10 mouse cellular contexts compared by ENCODE assay signal in genomic region chr8:61421606-61422005, GRCm38 (mm10).
DNase-seq lines count a peak whose midpoint lies in the region; ATAC-seq lines count a peak whose summit lies in the region.
"Had no signal": no experiment of that assay in that cellular context is flagged by ENCODE, and none has a peak within 500 bp of the region (broad histone marks: within the 10 kb centered on the region; RNA-seq: fewer than 3 reads in every experiment).

No protein-coding gene starts in this region.

- H3K4me3 ChIP-seq in midbrain, embryonic 10.5 days, result no peak overlapping the region
- H3K4me3 ChIP-seq in midbrain, embryonic 15.5 days, result no peak overlapping the region
- H3K4me3 ChIP-seq in liver, embryonic 11.5 days (ENCODE audit: low read depth, low read length), result no peak overlapping the region
- H3K4me3 ChIP-seq: erythroblast, embryonic 14.5 days; limb, embryonic 15.5 days had no signal

- ATAC-seq in midbrain, embryonic 15.5 days (replicated peaks), result no peak
- ATAC-seq in liver, embryonic 11.5 days (replicated peaks; ENCODE audit: low FRiP score), result no peak

- H3K4me2 ChIP-seq in midbrain, embryonic 15.5 days, result no peak overlapping the region
- no peak overlapping the region for H3K4me2 ChIP-seq in liver, embryonic 11.5 days
- H3K4me2 ChIP-seq: limb, embryonic 15.5 days had no signal

- no peak overlapping the region for H3K9ac ChIP-seq in midbrain, embryonic 15.5 days
- H3K9ac ChIP-seq in liver, embryonic 11.5 days (ENCODE audit: low read depth, low read length), result no peak overlapping the region
- H3K9ac ChIP-seq: limb, embryonic 15.5 days had no signal

- no peak for DNase-seq in midbrain, embryonic 10.5 days (ENCODE audit: low spot score)
- DNase-seq in frontal cortex, postnatal 14 days (ENCODE audit: low spot score in 2 of 2), result peak; percentile 11 to 28
- peak; percentile 3 to 39 for DNase-seq in left cerebral cortex, adult 8-10 months (ENCODE audit: low spot score in 2 of 2)
- no peak for DNase-seq in liver, embryonic 11.5 days (ENCODE audit: low spot score)
- no peak for DNase-seq in liver
- no peak for DNase-seq in embryo, embryonic 10 days (ENCODE audit: low spot score)

- H3K36me3 ChIP-seq in midbrain, embryonic 10.5 days, result no peaks in the 10 kb centered on the region
- no peaks in the 10 kb centered on the region for H3K36me3 ChIP-seq in midbrain, embryonic 15.5 days (replicated peaks)
- H3K36me3 ChIP-seq in liver, embryonic 11.5 days (ENCODE audit: control insufficient read depth, insufficient read depth, low read length), result no peaks in the 10 kb centered on the region
- H3K36me3 ChIP-seq: limb, embryonic 15.5 days had no signal

- H3K27me3 ChIP-seq in midbrain, embryonic 10.5 days (ENCODE audit: low read depth, poor library complexity, severe bottlenecking), result no peaks in the 10 kb centered on the region
- no peaks in the 10 kb centered on the region for H3K27me3 ChIP-seq in midbrain, embryonic 15.5 days (replicated peaks)
- no peaks in the 10 kb centered on the region for H3K27me3 ChIP-seq in liver, embryonic 11.5 days (replicated peaks; ENCODE audit: control insufficient read depth, insufficient read depth, low read length)
- H3K27me3 ChIP-seq: limb, embryonic 15.5 days had no signal

- WGBS in midbrain, embryonic 10.5 days, result 88% methylated on average over 11 of the region's 11 CpGs
- 77% methylated on average over 11 of the region's 11 CpGs for WGBS in midbrain, embryonic 15.5 days
- 82% methylated on average over 11 of the region's 11 CpGs for WGBS in liver, embryonic 11.5 days

- H3K9me3 ChIP-seq in midbrain, embryonic 10.5 days (replicated peaks), result no peaks in the 10 kb centered on the region
- no peaks in the 10 kb centered on the region for H3K9me3 ChIP-seq in midbrain, embryonic 15.5 days
- no peaks in the 10 kb centered on the region for H3K9me3 ChIP-seq in liver, embryonic 11.5 days (ENCODE audit: control insufficient read depth, low read length)
- H3K9me3 ChIP-seq: limb, embryonic 15.5 days had no signal

- 0 out of 2 replicates have a peak, but pooled peaks cover 5% of the 10 kb centered on the region for H3K4me1 ChIP-seq in midbrain, embryonic 10.5 days
- H3K4me1 ChIP-seq in midbrain, embryonic 15.5 days, result peaks cover 7% of the 10 kb centered on the region; the same call in 1 of the 2 replicates
- H3K4me1 ChIP-seq in liver, embryonic 11.5 days (replicated peaks; ENCODE audit: control insufficient read depth, insufficient read depth, low read length), result 0 out of 2 replicates have a peak, but pooled peaks cover 3% of the 10 kb centered on the region

- peak overlapping the region; percentile 28; the same call in 1 of the 2 replicates for H3K27ac ChIP-seq in midbrain, embryonic 10.5 days (replicated peaks)
- no peak overlapping the region for H3K27ac ChIP-seq in midbrain, embryonic 15.5 days
- H3K27ac ChIP-seq in liver, embryonic 11.5 days (ENCODE audit: low read depth, low read length), result no peak overlapping the region
- H3K27ac ChIP-seq: limb, embryonic 15.5 days; macrophage had no signal

Comparison
In these comparisons a context has a peak if more than half of its experiments do, and no peak if none do; other contexts are left out.
1. DNase-seq: peak in frontal cortex, postnatal 14 days (2 of 2) and left cerebral cortex, adult 8-10 months (2 of 2); none in midbrain, embryonic 10.5 days (single experiment), liver, embryonic 11.5 days (single experiment), liver (single experiment) and embryo, embryonic 10 days (single experiment).